Mouse (Mus musculus) lung, adult 2 months (tissue): ENCODE measurements around the gene Foxl1.

Source experiments
- CTCF ChIP-seq: fragments of 200-500 bp; IDR thresholded peaks from 2 replicates; pipeline ENCODE4 v1.5.1; 2011; ENCODE audit warnings: mild to moderate bottlenecking, low read length, control low read depth; ENCODE audit not compliant: insufficient read depth
- POLR2A ChIP-seq: fragments of 200-500 bp; IDR thresholded peaks from 2 replicates; pipeline ENCODE4 v1.6.1; 2011; ENCODE audit warnings: low read depth, mild to moderate bottlenecking, control low read depth, low read length, borderline replicate concordance; ENCODE audit errors: extremely low read depth

- TF ChIP-seq CTCF: no peak
- no peak for TF ChIP-seq POLR2A
Measured at GRCm38 (mm10) chr8:121158812-121159211, 31.1 kb downstream of the Foxl1 start.
